Mouse (Mus musculus) cortical plate, adult 2 months (tissue): ENCODE measurements around the gene Rpgr.

Experiments
- CTCF ChIP-seq: fragments of 200-500 bp; IDR thresholded peaks from 2 replicates; pipeline ENCODE4 v1.5.1; 2011; ENCODE audit warnings: mild to moderate bottlenecking, control low read depth, low read length; ENCODE audit not compliant: insufficient read depth; ENCODE audit errors: extremely low read depth
- POLR2A ChIP-seq: fragments of 200-500 bp; IDR thresholded peaks from 2 replicates; pipeline ENCODE4 v1.6.1; 2011; ENCODE audit warnings: mild to moderate bottlenecking, low read length, control low read depth; ENCODE audit not compliant: insufficient read depth; ENCODE audit errors: extremely low read depth

DNA sequence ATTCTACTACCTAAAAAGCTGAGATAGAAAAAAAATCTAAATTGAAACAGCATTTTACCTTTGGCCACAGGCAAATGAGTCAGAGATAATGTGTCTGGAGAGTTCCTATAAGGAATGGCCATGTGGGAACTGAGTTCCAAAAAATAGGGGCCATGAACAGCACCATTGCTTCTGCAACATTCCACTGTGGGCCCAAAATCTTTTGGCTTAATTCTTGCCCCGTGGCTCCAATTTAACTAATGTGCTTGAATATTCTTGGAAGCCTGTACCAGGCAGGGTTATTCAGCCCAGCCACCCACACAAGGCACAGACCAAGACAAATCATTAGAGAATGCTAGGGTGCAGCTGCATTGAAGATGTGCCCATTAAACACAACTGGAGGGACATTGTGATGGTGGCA lies 106.0 kb downstream of the Rpgr start:
- TF ChIP-seq CTCF (no peak), POLR2A (no peak)
